Mouse (Mus musculus) neural tube, embryonic 13.5 days (tissue): ENCODE data around the gene Nme9. TPM values are rescaled to one million over a fixed set of nuclear protein-coding genes. Genes with fewer than 3 reads are reported as not detected.
A peak's percentile ranks its signal among the peaks of the same experiment; 100 is the strongest.

Experiments
- ATAC-seq: fragments of 200-750 bp; cut with Nextera tagmentation; 2 replicates; pipeline ENCODE4 v1.8.0; 2017; ENCODE audit warnings: low read depth, mild to moderate bottlenecking, moderate TSS enrichment, moderate library complexity
- H3K27ac ChIP-seq: fragments of 300-500 bp; sonication (generic); replicated peaks from 2 replicates; pipeline ENCODE4 v1.5.1; 2015; ENCODE audit warnings: moderate library complexity, mild to moderate bottlenecking, inconsistent platforms
- H3K27me3 ChIP-seq: fragments of 300-500 bp; sonication (generic); 2 replicates; pipeline ENCODE4 v1.6.1; 2015; ENCODE audit warnings: mild to moderate bottlenecking, inconsistent platforms
- H3K36me3 ChIP-seq: fragments of 300-500 bp; sonication (generic); 2 replicates; pipeline ENCODE4 v1.6.1; 2015; ENCODE audit warnings: mild to moderate bottlenecking, inconsistent platforms
- H3K4me1 ChIP-seq: fragments of 300-500 bp; sonication (generic); replicated peaks from 2 replicates; pipeline ENCODE4 v1.6.1; 2015; ENCODE audit warnings: inconsistent platforms
- H3K4me2 ChIP-seq: fragments of 300-500 bp; sonication (generic); 2 replicates; pipeline ENCODE4 v1.6.1; 2015; ENCODE audit warnings: inconsistent platforms, mild to moderate bottlenecking, moderate library complexity
- H3K4me3 ChIP-seq: fragments of 300-500 bp; sonication (generic); 2 replicates; pipeline ENCODE4 v1.5.1; 2015; ENCODE audit warnings: mild to moderate bottlenecking, inconsistent platforms
- H3K9ac ChIP-seq: fragments of 300-500 bp; sonication (generic); 2 replicates; pipeline ENCODE4 v1.6.1; 2015; ENCODE audit warnings: moderate library complexity, mild to moderate bottlenecking, inconsistent platforms
- H3K9me3 ChIP-seq: fragments of 300-500 bp; sonication (generic); 2 replicates; pipeline ENCODE4 v1.6.1; 2016; ENCODE audit warnings: inconsistent platforms
- whole genome bisulfite sequencing: fragments of 180-500 bp; shearing (Covaris S2); methylation state at CpG from one replicate; pipeline ENCODE4 v1.1.7; 2015; 5-methylcytosine and 5-hydroxymethylcytosine counted together
- polyA plus RNA-seq: library from polyadenylated mRNA; unstranded; fragments of >200 nt; fragmentation: Nextera tagmentation; extraction: Ambion mirVana; gene quantifications from 2 replicates; pipeline ENCODE4 v1.2.1, GENCODE M21; 2015

Nme9 gene
- polyA plus RNA-seq, 1 experiment from 2014 or later, result not detected

DNA sequence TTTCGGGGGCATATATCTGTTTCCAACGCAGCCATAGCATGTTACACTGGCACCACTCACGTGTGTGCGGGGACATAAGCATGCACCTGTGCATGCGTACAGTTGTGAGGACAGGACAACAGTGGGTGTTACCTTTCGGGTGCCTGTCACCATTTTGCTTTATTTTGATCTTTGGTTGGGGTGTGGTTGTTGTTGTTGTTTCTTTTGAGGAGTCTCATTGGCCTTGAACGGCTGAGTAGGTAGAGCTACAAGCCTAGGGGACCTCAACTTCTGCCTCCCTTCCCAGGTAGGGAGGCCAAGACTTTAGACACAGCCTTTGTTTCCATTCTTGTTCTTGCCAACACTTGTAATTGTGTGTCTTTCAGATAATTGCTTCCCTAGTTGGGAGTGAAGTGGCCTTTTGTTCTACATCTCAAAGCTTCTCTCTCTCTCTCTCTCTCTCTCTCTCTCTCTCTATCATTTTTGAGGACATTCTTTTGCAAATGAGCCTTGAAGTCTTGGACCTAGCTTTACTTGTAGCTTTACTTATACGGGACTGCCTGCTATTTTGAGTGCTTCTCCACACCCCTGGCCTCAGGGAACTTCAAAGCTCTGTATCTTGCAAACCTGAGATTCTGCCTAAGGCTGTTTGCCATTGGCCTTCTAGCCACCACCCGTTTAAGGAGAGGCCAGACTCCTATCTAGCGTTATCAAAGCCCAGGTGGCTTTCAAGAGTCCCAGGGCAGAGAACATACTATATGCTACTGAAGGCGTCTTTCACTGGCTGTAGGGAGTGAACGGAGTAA, 13.3 kb upstream of the Nme9 start:
- no peaks in the 10 kb centered on the region for H3K9me3 ChIP-seq
- H3K9ac ChIP-seq, result no peak overlapping the region
- H3K36me3 ChIP-seq, result no peaks in the 10 kb centered on the region
- H3K4me3 ChIP-seq, result no peak overlapping the region
- 83% methylated on average over 12 of the region's 12 CpGs for WGBS
- H3K4me1 ChIP-seq, result peaks cover 41% of the 10 kb centered on the region
- peaks cover 23% of the 10 kb centered on the region for H3K27me3 ChIP-seq
- ATAC-seq, result no peak
- peak overlapping the region; percentile 87; the same call in 1 of the 2 replicates for H3K4me2 ChIP-seq
- H3K27ac ChIP-seq, result no peak overlapping the region

DNA sequence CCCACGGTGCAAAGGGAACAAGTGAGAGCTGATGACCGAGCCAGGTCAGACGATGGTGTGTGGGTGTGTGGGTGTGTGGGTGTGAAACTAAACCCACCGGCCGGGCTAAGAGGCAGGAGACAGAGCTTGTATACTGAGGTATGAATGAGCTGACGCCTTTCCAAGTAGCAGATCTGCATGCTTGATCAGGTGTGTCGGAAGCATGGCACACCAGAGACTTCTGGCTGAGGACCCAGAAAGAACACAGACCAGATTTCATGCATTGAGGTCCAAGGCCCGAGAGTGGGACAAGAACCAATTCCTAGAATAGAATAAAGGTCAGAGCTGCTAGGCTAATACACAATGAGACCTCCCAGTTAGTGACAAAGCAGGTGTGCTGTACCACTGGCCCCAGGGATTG, 12.2 kb upstream of the Nme9 start:
- H3K4me1 ChIP-seq, result peaks cover 30% of the 10 kb centered on the region
- 79% methylated on average over 8 of the region's 8 CpGs for WGBS
- no peak for ATAC-seq

DNA sequence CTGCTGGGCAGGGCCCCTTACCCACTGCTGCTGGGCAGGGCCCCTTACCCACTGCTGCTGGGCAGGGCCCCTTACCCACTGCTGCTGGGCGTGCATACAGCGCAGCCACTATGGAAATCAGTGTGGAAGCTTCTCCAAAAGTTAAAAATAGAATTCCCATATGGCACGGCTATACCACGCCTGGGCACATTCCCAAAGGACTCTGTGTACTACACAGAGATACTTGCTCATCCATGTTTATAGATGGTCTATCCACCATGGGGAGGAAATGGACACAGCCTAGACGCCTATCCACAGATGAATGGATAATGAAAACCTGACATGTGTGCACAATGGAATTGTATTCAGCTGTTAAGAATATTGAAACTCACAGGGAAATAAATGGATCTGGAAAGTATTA, 10.3 kb upstream of the Nme9 start:
- 80% methylated on average over 5 of the region's 5 CpGs for WGBS
- Histone ChIP-seq H3K36me3 (no peaks in the 10 kb centered on the region), H3K9ac (no peak overlapping the region), H3K27me3 (peaks cover 23% of the 10 kb centered on the region), H3K27ac (no peak overlapping the region), H3K4me3 (no peak overlapping the region), H3K4me1 (peaks cover 20% of the 10 kb centered on the region), H3K9me3 (no peaks in the 10 kb centered on the region), H3K4me2 (no peak overlapping the region)
- ATAC-seq, result no peak

More for the DNA sequence above, 12.2 kb upstream of the Nme9 start:
- Histone ChIP-seq H3K4me2 (no peak overlapping the region), H3K27me3 (peaks cover 23% of the 10 kb centered on the region), H3K9me3 (no peaks in the 10 kb centered on the region), H3K9ac (no peak overlapping the region), H3K27ac (no peak overlapping the region), H3K36me3 (no peaks in the 10 kb centered on the region), H3K4me3 (no peak overlapping the region)

DNA sequence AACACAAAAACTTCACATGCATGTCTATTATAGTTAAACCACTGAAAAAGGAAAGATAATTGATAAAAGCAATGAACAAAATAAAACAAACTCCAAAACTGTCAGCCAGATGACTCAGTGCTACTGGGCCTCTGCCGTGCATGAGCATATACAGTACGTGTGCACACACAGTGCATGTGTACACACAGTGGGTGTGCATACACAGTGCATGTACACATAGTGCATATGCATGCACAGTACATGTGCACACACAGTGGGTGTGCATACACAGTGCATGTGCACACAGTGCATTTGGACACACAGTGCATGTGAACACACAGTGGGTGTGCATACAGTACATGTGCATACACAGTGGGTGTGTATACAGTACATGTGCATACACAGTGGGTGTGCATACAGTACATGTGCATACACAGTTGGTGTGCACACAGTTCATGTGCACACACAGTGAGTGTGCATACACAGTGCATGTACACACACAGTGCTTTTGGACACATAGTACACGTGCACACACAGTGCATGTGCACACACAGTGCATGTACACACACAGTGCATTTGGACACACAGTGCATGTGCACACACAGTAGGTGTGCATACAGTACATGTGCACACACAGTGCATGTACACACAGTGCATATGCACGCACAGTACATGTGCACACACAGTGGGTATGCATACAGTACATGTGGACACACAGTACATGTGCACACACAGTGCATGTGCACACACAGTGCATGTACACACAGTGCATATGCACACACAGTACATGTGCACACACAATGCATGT, 9.4 kb upstream of the Nme9 start:
- H3K4me2 ChIP-seq, result no peak overlapping the region
- no peak overlapping the region for H3K27ac ChIP-seq
- ATAC-seq, result no peak
- peaks cover 19% of the 10 kb centered on the region for H3K4me1 ChIP-seq
- H3K4me3 ChIP-seq, result no peak overlapping the region
- H3K27me3 ChIP-seq, result peaks cover 23% of the 10 kb centered on the region
- 93% methylated on average over 4 of the region's 4 CpGs for WGBS
- no peaks in the 10 kb centered on the region for H3K36me3 ChIP-seq
- H3K9me3 ChIP-seq, result no peaks in the 10 kb centered on the region
- H3K9ac ChIP-seq, result no peak overlapping the region

DNA sequence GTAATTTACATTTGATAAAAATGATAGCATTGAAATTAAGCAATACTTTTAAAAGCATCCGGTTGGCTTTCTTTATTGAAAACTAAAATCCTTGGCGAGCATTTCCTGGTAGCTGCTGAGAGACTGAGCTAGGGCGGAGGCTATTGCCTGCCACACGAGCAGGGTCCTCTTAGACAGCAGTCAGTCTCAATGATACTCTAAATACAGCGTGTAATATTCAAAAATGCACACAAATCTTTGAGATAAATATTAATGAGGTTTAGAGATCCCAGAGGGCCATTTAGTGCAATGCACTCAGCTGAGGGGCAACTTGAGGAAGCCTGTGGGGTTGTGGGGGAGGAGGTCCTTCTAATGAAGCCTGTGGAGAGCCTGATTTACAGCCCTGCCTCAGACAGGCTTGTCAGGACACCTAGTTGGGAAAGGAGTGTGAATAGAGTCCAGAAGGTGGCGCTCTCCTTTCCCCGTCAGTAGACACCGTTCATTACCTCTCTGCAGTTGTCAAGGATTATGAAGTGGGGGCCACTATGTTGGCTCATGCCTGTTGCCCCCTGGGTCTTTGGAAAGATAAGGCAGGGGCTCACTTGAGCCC, 6.6 kb upstream of the Nme9 start:
- H3K9ac ChIP-seq, result no peak overlapping the region
- no peaks in the 10 kb centered on the region for H3K36me3 ChIP-seq
- no peaks in the 10 kb centered on the region for H3K9me3 ChIP-seq
- peaks cover 5% of the 10 kb centered on the region; the same call in 1 of the 2 replicates for H3K27me3 ChIP-seq
- peak; percentile 79 for ATAC-seq
- 26% methylated on average over 8 of the region's 8 CpGs for WGBS
- H3K4me3 ChIP-seq, result no peak overlapping the region
- H3K4me2 ChIP-seq, result no peak overlapping the region
- H3K27ac ChIP-seq, result no peak overlapping the region
- H3K4me1 ChIP-seq, result peaks cover 9% of the 10 kb centered on the region

DNA sequence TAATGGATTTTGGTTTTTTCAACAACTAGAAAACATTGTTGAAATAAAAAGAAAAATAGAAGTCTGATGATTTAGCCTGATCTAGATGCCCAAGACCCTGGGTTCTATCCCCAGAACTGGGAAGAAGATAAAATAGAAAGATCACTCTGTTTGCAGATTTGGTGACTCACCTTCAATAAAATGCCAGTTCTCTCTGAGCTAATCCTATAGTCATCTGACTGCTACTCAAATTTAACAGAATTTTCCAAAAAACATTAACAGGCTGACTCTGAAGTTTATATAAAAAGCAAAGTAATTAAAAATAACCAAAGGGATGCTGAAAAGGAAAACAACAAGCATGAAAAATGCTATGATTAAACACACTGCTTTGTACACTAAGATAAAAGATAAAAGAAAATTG, 5.0 kb upstream of the Nme9 start:
- Histone ChIP-seq H3K36me3 (no peaks in the 10 kb centered on the region), H3K27me3 (peaks cover 12% of the 10 kb centered on the region), H3K4me1 (peaks cover 12% of the 10 kb centered on the region), H3K9me3 (no peaks in the 10 kb centered on the region), H3K27ac (no peak overlapping the region), H3K4me2 (no peak overlapping the region), H3K4me3 (no peak overlapping the region), H3K9ac (no peak overlapping the region)
- no peak for ATAC-seq

DNA sequence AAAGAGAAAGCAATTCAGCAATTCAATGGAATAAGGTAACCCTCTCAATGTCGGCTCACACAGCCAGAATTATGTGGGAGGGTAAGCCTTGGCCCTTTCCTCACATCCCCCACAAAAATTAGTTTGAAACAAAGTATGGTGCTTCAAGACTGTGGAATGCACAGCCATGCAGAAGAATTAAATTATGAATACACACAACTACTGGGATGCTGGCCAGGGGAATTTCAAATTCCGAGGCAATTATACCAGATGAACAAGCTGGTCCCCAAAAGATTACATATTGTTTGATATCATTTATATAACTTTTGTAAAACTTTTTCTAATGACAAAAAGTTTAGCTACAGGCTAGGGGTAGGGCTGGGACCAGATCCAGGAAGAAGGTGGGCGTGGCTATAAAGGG, 4.0 kb upstream of the Nme9 start:
- Histone ChIP-seq H3K9me3 (no peaks in the 10 kb centered on the region), H3K4me3 (no peak overlapping the region), H3K4me1 (peaks cover 15% of the 10 kb centered on the region), H3K36me3 (no peaks in the 10 kb centered on the region), H3K27me3 (peaks cover 18% of the 10 kb centered on the region), H3K4me2 (no peak overlapping the region), H3K27ac (no peak overlapping the region), H3K9ac (no peak overlapping the region)
- no peak for ATAC-seq
- 81% methylated on average over 3 of the region's 3 CpGs for WGBS

DNA sequence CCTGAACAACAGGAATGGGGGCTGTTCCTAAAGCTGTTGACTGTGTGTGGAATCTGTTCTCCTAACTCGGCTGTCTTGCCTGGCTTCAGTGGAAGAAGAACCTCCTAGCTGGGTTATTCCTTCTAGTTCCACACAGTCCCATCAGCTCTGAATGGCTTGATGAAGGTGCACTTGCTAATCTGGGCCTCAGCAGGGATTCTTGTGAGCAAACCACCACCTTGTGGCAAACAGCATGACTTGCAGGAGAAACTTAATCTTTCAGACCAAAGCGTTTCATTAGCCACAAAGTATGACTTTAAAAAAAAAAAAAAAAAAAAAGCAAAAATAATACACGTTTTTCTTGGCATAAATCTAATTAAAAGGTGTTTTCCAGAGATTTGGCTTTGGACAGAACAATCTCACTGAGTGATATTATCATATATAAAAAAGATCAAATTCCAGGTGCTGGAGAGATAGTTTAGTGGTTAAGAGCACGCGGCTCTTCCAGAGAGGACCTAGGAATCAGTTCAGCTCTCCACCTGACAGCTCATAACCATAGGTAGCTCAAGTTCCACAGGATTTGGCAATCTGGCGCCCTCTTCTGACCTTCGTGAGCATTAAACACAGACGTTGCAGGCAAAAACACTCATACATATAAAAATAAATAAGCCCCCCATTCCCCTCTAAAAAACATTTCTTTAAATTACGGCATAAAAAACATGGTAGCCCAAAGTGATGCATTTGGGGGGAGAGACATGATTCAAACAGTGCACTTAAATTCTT, 1.2 kb upstream of the Nme9 start:
- no peak for ATAC-seq
- H3K4me3 ChIP-seq, result no peak overlapping the region
- peaks cover 18% of the 10 kb centered on the region for H3K27me3 ChIP-seq
- H3K4me2 ChIP-seq, result no peak overlapping the region
- no peaks in the 10 kb centered on the region for H3K36me3 ChIP-seq
- H3K27ac ChIP-seq, result no peak overlapping the region
- 41% methylated on average over 9 of the region's 9 CpGs for WGBS
- H3K4me1 ChIP-seq, result peaks cover 9% of the 10 kb centered on the region
- H3K9me3 ChIP-seq, result no peaks in the 10 kb centered on the region
- H3K9ac ChIP-seq, result no peak overlapping the region

DNA sequence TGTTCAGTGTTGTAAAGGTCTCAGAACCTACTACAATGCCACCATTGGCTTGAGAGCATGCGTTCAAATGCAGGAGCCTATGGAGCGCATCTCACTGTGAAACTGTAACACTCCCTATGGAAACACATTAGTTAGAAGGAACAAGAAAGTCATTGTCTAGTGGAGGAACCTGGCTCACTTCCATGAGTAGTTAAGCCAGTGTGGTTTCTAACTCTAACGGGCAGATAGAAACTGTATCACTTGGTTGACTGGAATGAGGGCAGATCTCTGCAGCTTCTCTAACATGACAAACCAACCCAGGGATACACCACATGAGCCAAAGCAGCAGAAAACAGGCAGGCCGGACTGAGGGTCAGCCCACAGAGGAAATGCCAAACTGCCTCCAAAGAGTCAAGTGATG, 2.9 kb downstream of the Nme9 start:
- no peak overlapping the region for H3K9ac ChIP-seq
- H3K27me3 ChIP-seq, result peaks cover 13% of the 10 kb centered on the region
- H3K36me3 ChIP-seq, result no peaks in the 10 kb centered on the region
- no peak overlapping the region for H3K27ac ChIP-seq
- H3K4me3 ChIP-seq, result no peak overlapping the region
- no peak overlapping the region for H3K4me2 ChIP-seq
- 75% methylated on average over 4 of the region's 4 CpGs for WGBS
- ATAC-seq, result no peak
- H3K4me1 ChIP-seq, result 0 out of 2 replicates have a peak, but pooled peaks cover 6% of the 10 kb centered on the region
- no peaks in the 10 kb centered on the region for H3K9me3 ChIP-seq

DNA sequence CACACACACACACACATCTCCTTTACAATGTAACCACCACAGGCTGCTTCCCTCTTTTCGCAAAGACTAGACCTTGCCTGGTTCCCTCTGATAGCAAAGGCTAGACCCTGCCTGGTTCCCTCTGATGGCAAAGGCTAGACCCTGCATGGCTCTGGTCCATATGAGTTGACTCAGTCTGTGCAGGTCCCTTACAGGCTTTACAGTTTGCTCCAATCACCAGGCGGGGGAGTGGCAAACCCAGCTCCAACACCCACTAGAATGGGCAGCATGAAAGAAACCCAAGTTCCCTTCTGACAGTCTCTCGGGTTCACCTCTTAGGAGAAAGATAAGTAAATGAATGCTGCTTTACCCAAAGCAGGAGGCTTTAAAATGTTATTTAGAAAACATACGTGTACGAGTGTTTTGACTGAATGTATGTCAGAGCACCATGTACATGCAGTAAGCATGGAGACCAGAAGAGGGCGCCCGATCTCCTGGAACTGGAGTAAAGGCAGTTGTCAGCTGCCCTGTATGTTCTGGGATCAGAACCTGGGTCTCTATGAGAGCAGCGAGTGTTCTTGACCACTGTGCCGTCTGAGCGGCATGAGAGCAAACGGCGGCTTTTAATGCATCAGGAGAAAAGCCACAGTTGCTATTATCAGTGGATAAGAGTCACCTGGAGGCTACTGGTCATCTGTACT, 7.4 kb downstream of the Nme9 start:
- H3K9ac ChIP-seq, result no peak overlapping the region
- ATAC-seq, result no peak
- WGBS, result 40% methylated on average over 12 of the region's 12 CpGs
- no peak overlapping the region for H3K4me3 ChIP-seq
- H3K4me1 ChIP-seq, result no peaks in the 10 kb centered on the region
- no peak overlapping the region for H3K27ac ChIP-seq
- H3K36me3 ChIP-seq, result no peaks in the 10 kb centered on the region
- H3K9me3 ChIP-seq, result no peaks in the 10 kb centered on the region
- no peaks in the 10 kb centered on the region; the same call in 1 of the 2 replicates for H3K27me3 ChIP-seq
- H3K4me2 ChIP-seq, result no peak overlapping the region

DNA sequence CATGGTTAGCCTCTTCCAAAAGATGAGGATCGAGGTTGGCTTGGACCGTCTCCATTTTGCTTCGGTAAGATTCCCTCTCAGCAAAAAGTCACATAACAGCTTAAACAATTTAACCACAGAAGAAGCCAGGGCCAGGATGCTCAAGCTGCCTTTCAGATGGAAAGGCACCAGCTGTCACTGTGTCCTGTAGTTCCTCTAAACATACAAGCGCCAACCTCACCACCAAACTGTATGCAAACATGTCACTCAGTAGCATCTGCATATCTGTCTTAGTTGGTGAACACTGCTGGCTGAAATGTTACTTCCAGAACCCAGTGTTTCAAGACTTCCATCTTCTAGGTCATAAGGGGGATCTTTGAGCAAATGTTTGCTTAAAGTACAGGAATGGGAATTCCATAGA, 8.5 kb downstream of the Nme9 start:
- H3K27ac ChIP-seq, result no peak overlapping the region
- H3K4me1 ChIP-seq, result no peaks in the 10 kb centered on the region
- 93% methylated on average over 4 of the region's 4 CpGs for WGBS
- H3K4me2 ChIP-seq, result no peak overlapping the region
- H3K9ac ChIP-seq, result no peak overlapping the region
- ATAC-seq, result no peak
- H3K27me3 ChIP-seq, result no peaks in the 10 kb centered on the region; the same call in 1 of the 2 replicates
- no peaks in the 10 kb centered on the region for H3K9me3 ChIP-seq
- no peak overlapping the region for H3K4me3 ChIP-seq
- H3K36me3 ChIP-seq, result no peaks in the 10 kb centered on the region
